9 mouse cellular contexts compared by ENCODE assay signal in the genomic region with DNA sequence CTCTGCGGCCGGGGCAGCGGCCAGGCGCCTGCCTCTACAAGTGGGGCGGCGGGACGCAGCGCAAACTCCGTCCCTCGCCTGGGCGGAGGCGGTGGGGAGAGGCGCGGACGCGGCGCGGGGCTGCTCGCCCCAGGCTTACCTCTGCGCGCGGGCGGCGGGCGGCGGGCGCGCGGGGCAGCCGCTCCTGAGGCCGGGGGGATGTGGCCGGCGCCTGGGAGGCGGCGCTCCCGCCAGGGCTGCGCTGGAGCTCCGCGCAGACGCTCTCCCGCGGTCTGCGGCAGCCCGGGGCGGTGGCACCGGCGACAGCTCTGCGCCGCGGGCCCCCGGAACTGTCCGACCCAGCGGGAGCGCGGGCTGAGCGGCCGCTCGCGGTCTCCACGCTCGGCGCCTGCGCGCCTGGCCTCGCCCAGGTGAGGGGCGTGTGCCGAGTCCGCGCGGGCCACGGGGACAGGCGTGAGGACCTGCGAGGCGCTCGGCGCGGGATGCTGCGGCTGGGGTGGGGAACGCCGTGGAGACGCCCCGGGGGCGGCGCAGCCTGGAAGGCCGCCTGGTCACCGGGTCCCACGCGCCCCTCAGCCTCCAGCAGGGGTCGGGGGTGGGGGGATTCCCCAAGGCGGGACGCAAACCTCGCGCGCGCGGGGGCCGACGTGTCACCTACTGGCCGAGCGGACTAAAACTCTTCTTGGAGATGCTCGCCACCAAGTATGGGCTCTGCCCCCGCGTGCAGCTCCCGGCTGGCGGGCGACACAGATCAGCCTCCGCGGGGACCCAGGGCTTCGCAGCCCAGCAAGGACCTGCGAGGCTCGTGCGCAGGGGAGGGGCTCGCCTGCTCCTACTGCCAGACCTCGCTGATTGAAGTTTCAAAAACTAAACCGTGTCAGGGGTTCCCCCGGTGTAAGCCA. TPM values are rescaled to one million over a fixed set of nuclear protein-coding genes. Genes with fewer than 3 reads are reported as not detected.
DNase-seq lines count a peak whose midpoint lies in the region; ATAC-seq and TF ChIP-seq lines count a peak whose summit lies in the region.
"Had no signal": no experiment of that assay in that cellular context is flagged by ENCODE, and none has a peak within 500 bp of the region (broad histone marks: within the 10 kb centered on the region; RNA-seq: fewer than 3 reads in every experiment).

No protein-coding gene starts in this region.

- 0 out of 2 replicates have a peak, but pooled peaks have one; percentile 14 for TF ChIP-seq CTCF in layer of hippocampus, adult 2 months (conservative IDR thresholded peaks at IDR 0.05)

- H3K4me3 ChIP-seq in layer of hippocampus, adult 2 months: peak overlapping the region; percentile 73
- H3K4me3 ChIP-seq in intestine, embryonic 15.5 days (replicated peaks): peak overlapping the region; percentile 62
- H3K4me3 ChIP-seq in liver, embryonic 15.5 days (replicated peaks): peak overlapping the region; percentile 40

- peak; percentile 39; the same call in 1 of the 2 replicates for ATAC-seq in common myeloid progenitor, adult 5-6 weeks (replicated peaks; ENCODE audit: low read depth, poor library complexity, severe bottlenecking)
- ATAC-seq in intestine, embryonic 15.5 days: peak; percentile 88
- ATAC-seq in liver, embryonic 15.5 days (ENCODE audit: insufficient read depth): no peak

- H3K36me3 ChIP-seq in intestine, embryonic 15.5 days: no peaks in the 10 kb centered on the region
- H3K36me3 ChIP-seq in liver, embryonic 15.5 days (replicated peaks): no peaks in the 10 kb centered on the region
- H3K36me3 ChIP-seq: G1E had no signal

- H3K9me3 ChIP-seq in intestine, embryonic 15.5 days: no peaks in the 10 kb centered on the region
- no peaks in the 10 kb centered on the region for H3K9me3 ChIP-seq in liver, embryonic 15.5 days (replicated peaks)

- peak overlapping the region; percentile 89 for H3K27ac ChIP-seq in layer of hippocampus, adult 2 months
- H3K27ac ChIP-seq in intestine, embryonic 15.5 days: peak overlapping the region; percentile 15; the same call in 1 of the 2 replicates
- no peak overlapping the region for H3K27ac ChIP-seq in liver, embryonic 15.5 days (replicated peaks)

- WGBS in intestine, embryonic 15.5 days: under 1% methylated on average over 104 of the region's 116 CpGs
- 2% methylated on average over 105 of the region's 116 CpGs for WGBS in liver, embryonic 15.5 days (ENCODE audit: insufficient replicate concordance)

- H3K4me1 ChIP-seq in intestine, embryonic 15.5 days (replicated peaks): no peaks in the 10 kb centered on the region; the same call in 1 of the 2 replicates
- H3K4me1 ChIP-seq in liver, embryonic 15.5 days (replicated peaks): no peaks in the 10 kb centered on the region

- peak overlapping the region; percentile 47 for H3K9ac ChIP-seq in intestine, embryonic 15.5 days
- no peak overlapping the region for H3K9ac ChIP-seq in liver, embryonic 15.5 days

- peak; percentile 4 to 27 for DNase-seq in layer of hippocampus, adult 2 months (ENCODE audit: low spot score in 2 of 2)
- no peak for DNase-seq in layer of hippocampus, adult 9-11 months
- DNase-seq in gastrocnemius, postnatal 14 days: peak; percentile 36
- peak; percentile 75 for DNase-seq in retina, postnatal 1 day
- DNase-seq in thymus, adult 18-20 months: no peak

- peak overlapping the region; percentile 99 for H3K4me2 ChIP-seq in intestine, embryonic 15.5 days (replicated peaks)
- H3K4me2 ChIP-seq in liver, embryonic 15.5 days: peak overlapping the region; percentile 62

- intact Hi-C loops in gastrocnemius, postnatal 14 days (cut with DNase I; ENCODE audit: low total_unique reads): no loop called here

- H3K27me3 ChIP-seq in intestine, embryonic 15.5 days (replicated peaks): peaks cover 16% of the 10 kb centered on the region
- H3K27me3 ChIP-seq in liver, embryonic 15.5 days: peaks cover 59% of the 10 kb centered on the region

RNA-seq across cellular contexts. Expression of a gene that starts 2.8 kb away (rescaled TPM):
- 10 to 100 TPM; 50.4 to 51.4 TPM for total RNA-seq in layer of hippocampus, adult 2 months (2021)
- total RNA-seq in common myeloid progenitor, adult 5-6 weeks (2017): not detected in 2 replicates
- total RNA-seq in gastrocnemius, postnatal 14 days (2021): 1 to 10 TPM; 3.7 to 4.4 TPM
- 7.2 and 7.5 TPM in 2 replicates for polyA plus RNA-seq in intestine, embryonic 15.5 days (2015; fragmentation: Nextera tagmentation; extraction: Ambion mirVana)
- polyA plus RNA-seq in liver, embryonic 15.5 days (2015; fragmentation: Nextera tagmentation; extraction: Ambion mirVana): 6.7 and 7.8 TPM in 2 replicates
- polyA plus RNA-seq: G1E had no signal

Comparison
In these comparisons a context has a peak if more than half of its experiments do, and no peak if none do; other contexts are left out.
1. DNase-seq: peak in layer of hippocampus, adult 2 months (2 of 2), gastrocnemius, postnatal 14 days (single experiment) and retina, postnatal 1 day (single experiment); none in layer of hippocampus, adult 9-11 months (single experiment) and thymus, adult 18-20 months (0 of 2).
2. RNA of a gene that starts 2.8 kb away (total RNA-seq): 50.4 to 51.4 TPM in layer of hippocampus, adult 2 months; 3.7 to 4.4 TPM in gastrocnemius, postnatal 14 days and not detected in common myeloid progenitor, adult 5-6 weeks; every median in the first group is over 4 times any median in the second.
3. Peak in every context shown above with its lines, with median percentiles within 50 percentile points of each other: H3K4me3 ChIP-seq.